ENCODE assay signal across 8 mouse cellular contexts in the genomic region with DNA sequence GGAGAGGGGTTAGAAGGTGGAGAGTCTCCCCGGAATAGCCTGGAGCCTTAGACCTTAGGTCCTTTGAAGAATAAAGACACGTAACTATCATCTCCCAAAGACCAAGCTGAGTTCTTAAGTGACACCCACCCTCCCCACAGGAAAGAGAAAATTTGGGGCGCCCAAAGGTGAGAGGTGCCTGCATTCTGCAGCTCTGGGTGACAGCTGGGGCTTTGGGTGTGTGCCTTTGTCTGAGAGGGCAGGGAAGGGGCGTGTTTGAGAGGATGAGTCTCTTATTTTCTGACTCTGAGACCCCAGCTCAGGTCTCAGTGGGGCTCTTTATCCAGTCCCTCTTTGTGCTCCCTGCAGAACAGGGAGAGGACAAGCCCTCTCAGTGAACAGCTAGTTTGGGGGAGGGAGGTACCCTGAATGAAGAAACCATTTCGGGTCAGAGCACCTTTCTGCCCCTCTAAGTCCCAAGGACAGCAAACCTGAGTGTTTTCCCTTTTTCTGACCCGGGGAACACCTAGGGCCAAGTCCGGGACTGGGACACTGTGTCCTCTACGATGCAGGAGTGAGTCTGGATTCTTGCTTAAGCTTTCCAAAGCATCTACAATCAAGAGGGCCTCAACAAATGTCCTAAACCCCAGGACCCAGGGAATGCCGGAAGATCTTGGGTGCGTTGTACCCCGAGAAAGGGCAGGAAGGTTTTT. TPM values are rescaled to one million over a fixed set of nuclear protein-coding genes. Genes with fewer than 3 reads are reported as not detected.
DNase-seq lines count a peak whose midpoint lies in the region; ATAC-seq lines count a peak whose summit lies in the region.

No protein-coding gene starts in this region.

- 8% methylated on average over 11 of the region's 11 CpGs for WGBS in kidney, embryonic 16.5 days
- 6% methylated on average over 11 of the region's 11 CpGs for WGBS in embryonic facial prominence, embryonic 11.5 days
- 12% methylated on average over 11 of the region's 11 CpGs for WGBS in limb, embryonic 10.5 days

- H3K4me1 ChIP-seq in kidney, embryonic 16.5 days (ENCODE audit: insufficient read depth, low read length), result peaks cover 53% of the 10 kb centered on the region
- H3K4me1 ChIP-seq in embryonic facial prominence, embryonic 11.5 days (ENCODE audit: control insufficient read depth, insufficient read depth, low read length), result no peaks in the 10 kb centered on the region
- H3K4me1 ChIP-seq in limb, embryonic 10.5 days, result peaks cover 62% of the 10 kb centered on the region

- DNase-seq in kidney, adult 11 months, result no peak
- DNase-seq in embryonic facial prominence, embryonic 11.5 days (ENCODE audit: low spot score), result peak; percentile 27
- DNase-seq in limb, embryonic 10.5 days (ENCODE audit: low spot score), result peak; percentile 50
- DNase-seq in retina, embryonic 14.5 days (ENCODE audit: low spot score), result peak; percentile 37
- no peak for DNase-seq in urinary bladder, adult 2 months (ENCODE audit: low spot score)
- DNase-seq in right cerebral cortex, postnatal 25 days, result no peak

- H3K4me2 ChIP-seq in kidney, embryonic 16.5 days (replicated peaks; ENCODE audit: low read depth, low read length), result peak overlapping the region; percentile 87
- peak overlapping the region; percentile 87 for H3K4me2 ChIP-seq in embryonic facial prominence, embryonic 11.5 days (ENCODE audit: low read depth, low read length)

- H3K36me3 ChIP-seq in kidney, embryonic 16.5 days (ENCODE audit: insufficient read depth, low read length), result no peaks in the 10 kb centered on the region
- H3K36me3 ChIP-seq in embryonic facial prominence, embryonic 11.5 days (replicated peaks; ENCODE audit: control insufficient read depth, insufficient read depth, low read depth, low read length), result no peaks in the 10 kb centered on the region; the same call in none of the 2 replicates
- H3K36me3 ChIP-seq in limb, embryonic 10.5 days, result peaks cover 46% of the 10 kb centered on the region

- H3K4me3 ChIP-seq in kidney, embryonic 16.5 days (ENCODE audit: low read length), result peak overlapping the region; percentile 88
- peak overlapping the region; percentile 72 for H3K4me3 ChIP-seq in embryonic facial prominence, embryonic 11.5 days (ENCODE audit: low read depth, low read length)
- H3K4me3 ChIP-seq in limb, embryonic 10.5 days, result peak overlapping the region; percentile 96

- H3K27me3 ChIP-seq in kidney, embryonic 16.5 days (ENCODE audit: insufficient read depth, low read length), result no peaks in the 10 kb centered on the region
- no peaks in the 10 kb centered on the region for H3K27me3 ChIP-seq in embryonic facial prominence, embryonic 11.5 days (ENCODE audit: control insufficient read depth, insufficient read depth, low read length)
- H3K27me3 ChIP-seq in limb, embryonic 10.5 days (ENCODE audit: low read depth, poor library complexity, severe bottlenecking), result 0 out of 2 replicates have a peak, but pooled peaks cover 10% of the 10 kb centered on the region

- no peak for ATAC-seq in kidney, embryonic 16.5 days (ENCODE audit: low FRiP score, low TSS enrichment)
- no peak for ATAC-seq in embryonic facial prominence, embryonic 11.5 days (replicated peaks; ENCODE audit: insufficient number of reproducible peaks, low FRiP score, low TSS enrichment, low read depth)
- no peak for ATAC-seq in inflammation-experienced regulatory T-cells, adult 6 months

- peak overlapping the region; percentile 94 for H3K9ac ChIP-seq in kidney, embryonic 16.5 days (replicated peaks; ENCODE audit: low read length)
- H3K9ac ChIP-seq in embryonic facial prominence, embryonic 11.5 days (replicated peaks; ENCODE audit: low read length), result peak overlapping the region; percentile 95

- no peaks in the 10 kb centered on the region for H3K9me3 ChIP-seq in kidney, embryonic 16.5 days (ENCODE audit: low read length)
- H3K9me3 ChIP-seq in embryonic facial prominence, embryonic 11.5 days (replicated peaks; ENCODE audit: control insufficient read depth, low read length), result no peaks in the 10 kb centered on the region
- H3K9me3 ChIP-seq in limb, embryonic 10.5 days (replicated peaks), result no peaks in the 10 kb centered on the region

- H3K27ac ChIP-seq in kidney, embryonic 16.5 days (ENCODE audit: low read length), result no peak overlapping the region
- H3K27ac ChIP-seq in embryonic facial prominence, embryonic 11.5 days (replicated peaks; ENCODE audit: low read depth, low read length), result peak overlapping the region; percentile 75
- peak overlapping the region; percentile 98 for H3K27ac ChIP-seq in limb, embryonic 10.5 days

RNA-seq across cellular contexts. Expression of a gene that starts 1.1 kb away (rescaled TPM):
- 25.9 and 29.7 TPM in 2 replicates for polyA plus RNA-seq in kidney, embryonic 16.5 days (2015; fragmentation: Nextera tagmentation; extraction: Ambion mirVana)
- polyA plus RNA-seq in embryonic facial prominence, embryonic 11.5 days (2014; fragmentation: Nextera tagmentation; extraction: Ambion mirVana), result 88.3 and 101 TPM in 2 replicates
- 83.4 and 122 TPM in 2 replicates for polyA plus RNA-seq in limb, embryonic 10.5 days (2016; fragmentation: Nextera tagmentation; extraction: Ambion mirVana)
- polyA plus RNA-seq in inflammation-experienced regulatory T-cells, adult 6 months (2017; shearing (Covaris generic)), result 1 to 10 TPM; 2.1 to 4.2 (median 2.6) TPM
- polyA plus RNA-seq in urinary bladder, adult 2 months (2012; rRNA removed), result 2.7 and 3.7 TPM in 2 replicates

Comparison
In these comparisons a context has a peak if more than half of its experiments do, and no peak if none do; other contexts are left out.
1. DNase-seq: peak in embryonic facial prominence, embryonic 11.5 days (single experiment), limb, embryonic 10.5 days (single experiment) and retina, embryonic 14.5 days (single experiment); none in kidney, adult 11 months (single experiment), urinary bladder, adult 2 months (single experiment) and right cerebral cortex, postnatal 25 days (single experiment).
2. Peak in every context shown above with its lines, with median percentiles within 50 percentile points of each other: H3K4me3 ChIP-seq.